Mouse (Mus musculus): ENCODE results near the gene Ncoa6.
"Not testable (repeated sequence)": the region's sequence is repeated elsewhere in the genome, so short reads cannot be mapped to it uniquely, and the experiment has no call there.

Gene Ncoa6

DNA sequence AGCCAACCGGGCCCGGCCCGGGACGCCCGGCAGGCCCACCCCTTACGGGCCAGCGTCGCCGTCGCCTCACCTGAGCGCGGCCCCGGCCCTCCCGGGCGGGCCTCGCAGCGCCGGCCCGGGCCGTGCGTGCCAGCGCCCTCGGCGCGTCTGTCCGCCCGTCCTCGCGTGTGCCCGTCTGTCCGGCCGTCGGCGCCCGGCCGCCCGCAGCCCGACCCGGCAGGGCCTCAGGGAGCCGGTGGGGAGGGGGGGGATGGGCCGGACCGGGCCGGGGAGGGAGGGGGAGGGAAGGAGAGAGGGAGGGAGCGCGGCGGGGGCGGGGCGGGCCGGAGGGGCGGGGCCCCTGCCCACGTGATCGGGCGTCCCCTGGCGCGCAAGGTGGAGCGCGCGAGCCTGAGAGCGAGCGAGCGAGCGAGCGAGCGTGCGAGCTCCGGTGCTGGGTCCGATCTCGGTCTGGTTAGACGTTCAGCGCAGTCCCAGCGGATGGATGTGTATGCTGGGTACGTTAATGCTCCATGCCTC is at the start of gene Ncoa6:
Ncoa6 (minus strand) TSS at position 325 of the 519 bp plus-strand sequence.
- in situ Hi-C loops (cut with MseI, MboI) = no loop called here

DNA sequence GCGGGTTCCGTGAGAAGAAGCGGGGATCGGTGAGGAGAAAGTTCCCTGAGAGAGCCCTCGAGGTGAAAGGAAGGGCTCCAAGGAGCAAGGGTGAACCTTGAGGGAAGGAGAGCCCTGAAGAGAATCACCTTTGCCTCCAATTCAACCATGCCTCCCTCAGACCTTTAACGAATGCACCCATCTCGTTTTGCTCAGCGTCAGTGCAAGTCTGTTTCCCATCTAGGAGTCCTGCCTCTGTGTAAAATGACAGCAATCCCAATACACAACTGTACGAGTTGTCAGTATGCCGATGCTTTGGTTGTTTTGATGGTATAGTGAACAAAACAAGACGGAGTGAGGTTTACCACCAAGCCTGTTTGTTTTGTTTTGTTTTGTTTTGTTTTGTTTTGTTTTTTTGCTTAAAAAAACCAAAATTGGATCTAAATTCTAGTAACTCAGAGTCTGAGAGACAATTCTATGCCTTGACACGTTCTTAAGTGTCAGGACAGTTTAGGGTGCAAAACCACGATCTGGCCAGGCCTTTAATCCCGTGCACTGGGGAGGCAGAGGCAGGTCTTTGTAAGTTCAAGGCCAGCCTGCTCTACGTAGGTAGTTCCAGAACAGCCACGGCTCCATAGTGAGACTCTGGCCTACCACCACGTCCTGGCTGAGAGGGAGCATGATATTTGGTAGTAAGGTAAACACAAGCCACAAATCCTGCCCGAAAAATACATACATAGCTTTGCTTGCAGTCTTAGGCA is 45.0 kb upstream of the Ncoa6 start:
- in situ Hi-C loops (cut with MseI, MboI) = loop anchor here in 1 of 2 experiments (5.0 kb wide), 2 partner anchors 59 to 104 kb away; no protein-coding TSS in a partner anchor

DNA sequence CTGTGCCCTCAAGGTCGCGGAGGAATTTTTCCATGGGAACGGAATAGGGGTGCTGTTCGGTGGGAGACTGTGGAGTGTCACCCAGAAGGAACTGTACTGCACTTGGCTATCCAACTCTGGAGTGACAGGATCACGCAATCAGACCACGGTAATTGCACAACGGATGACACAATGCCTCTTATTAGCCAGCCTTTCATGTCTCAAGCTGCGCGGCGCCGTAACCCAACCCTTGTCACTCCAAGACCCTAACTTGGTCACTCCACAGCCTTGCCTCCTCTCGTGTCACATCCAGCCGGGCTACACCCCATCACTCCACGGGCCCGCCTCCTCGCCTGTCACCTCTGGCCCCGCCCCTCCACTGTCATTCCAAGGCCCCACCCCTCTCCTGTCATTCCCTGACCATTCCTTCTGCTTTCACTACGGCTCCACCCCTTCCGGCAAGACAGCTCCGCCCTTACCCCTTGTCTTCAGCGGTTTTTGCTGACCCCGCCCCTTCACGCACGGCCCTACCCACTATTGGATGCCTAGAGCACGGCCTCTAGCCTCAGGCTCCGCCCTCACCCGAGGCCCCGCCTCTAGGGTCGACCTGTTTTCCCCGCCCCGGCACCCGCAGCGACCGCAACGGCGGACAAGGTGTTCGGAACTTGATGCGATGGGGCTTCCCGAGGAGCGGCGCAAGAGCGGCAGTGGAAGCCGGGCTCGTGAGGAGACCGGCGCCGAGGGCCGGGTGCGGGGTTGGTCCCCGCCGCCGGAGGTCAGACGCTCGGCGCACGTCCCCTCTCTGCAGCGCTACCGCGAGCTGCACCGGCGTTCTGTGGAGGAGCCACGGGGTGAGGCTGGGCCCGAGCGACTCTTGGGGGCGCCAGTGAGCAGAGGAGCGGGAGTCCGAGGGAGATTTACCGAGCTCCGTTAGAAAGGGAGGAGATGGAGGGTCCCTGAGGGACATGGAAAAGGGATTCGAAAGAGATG is 44.0 kb upstream of the Ncoa6 start, which contains the start of the genes Acss2 and Ggt7:
Acss2 (plus strand) TSS at position 494 of the 969 bp plus-strand sequence.
Ggt7 (minus strand) TSS at position 783 of the 969 bp plus-strand sequence.
- in situ Hi-C loops (cut with MseI, MboI) = loop anchor here in 1 of 2 experiments (5.0 kb wide), 2 partner anchors 60 to 105 kb away; no protein-coding TSS in a partner anchor

DNA sequence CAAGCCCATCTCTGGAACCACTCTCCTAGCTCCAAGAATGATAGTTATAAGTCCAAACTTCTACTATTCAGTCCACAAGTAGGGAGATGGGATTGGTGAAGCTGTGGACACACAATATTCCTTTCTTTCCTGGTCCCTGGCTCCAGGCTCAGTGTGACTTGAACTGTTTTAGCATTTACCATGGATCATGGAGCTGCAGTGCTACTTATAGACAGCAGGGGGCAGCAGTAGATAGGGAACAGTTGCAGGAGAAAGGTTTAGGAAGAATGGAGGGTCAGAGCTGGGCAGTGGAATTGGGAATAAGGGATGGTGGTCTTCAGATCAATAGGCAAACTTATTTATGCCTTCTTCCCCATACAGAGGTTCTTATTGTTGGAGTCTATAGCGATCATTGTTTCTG is 42.2 kb upstream of the Ncoa6 start:
- in situ Hi-C loops (cut with MseI, MboI) = loop anchor here in 1 of 2 experiments (5.0 kb wide), 2 partner anchors 61 to 106 kb away; no protein-coding TSS in a partner anchor

DNA sequence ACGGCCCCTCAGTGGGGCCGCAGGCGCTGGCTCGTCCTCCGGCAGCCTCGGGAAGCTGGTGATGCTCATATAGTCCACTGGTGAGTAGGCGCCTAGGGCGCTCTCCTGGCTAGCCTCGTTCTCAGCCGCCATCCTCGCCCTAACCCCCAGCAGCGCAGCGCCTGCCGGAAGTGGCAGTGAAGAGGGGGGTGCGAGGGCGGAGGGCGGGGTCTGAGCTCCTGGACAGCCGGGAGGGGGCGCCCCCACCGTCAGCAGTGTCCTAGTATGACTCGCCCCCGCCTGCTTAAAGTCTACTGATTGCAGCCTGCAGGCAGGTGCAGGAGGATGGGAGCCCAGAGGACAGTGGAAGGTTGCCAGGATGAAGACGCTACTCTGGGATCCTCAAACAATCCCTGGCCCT is 41.0 kb upstream of the Ncoa6 start:
- in situ Hi-C loops (cut with MseI, MboI) = loop anchor here (5.0 kb wide), 2 partner anchors 63 to 108 kb away; no protein-coding TSS in a partner anchor

DNA sequence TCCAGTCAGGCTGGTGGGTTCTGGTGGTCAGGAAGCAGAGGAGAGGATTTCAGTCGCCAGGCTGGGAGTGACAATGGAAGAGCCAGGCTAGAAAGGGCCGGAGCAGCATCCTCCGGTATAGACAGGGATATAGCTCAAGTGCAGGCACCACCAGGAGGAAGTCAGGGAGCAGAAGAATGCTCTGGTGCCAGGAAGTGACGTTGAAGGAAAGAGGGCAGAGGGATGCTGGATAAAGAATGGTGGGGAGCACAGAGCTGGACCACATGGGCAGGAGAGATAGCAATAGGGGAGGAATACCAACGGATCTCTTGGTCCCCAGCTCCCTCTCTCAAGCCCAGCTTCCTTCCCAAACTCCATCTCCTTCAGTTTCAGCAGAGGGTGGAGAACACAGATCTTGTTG is 39.8 kb upstream of the Ncoa6 start:
- in situ Hi-C loops (cut with MseI, MboI) = loop anchor here in 1 of 2 experiments (5.0 kb wide), 1 partner anchor 109 kb away; no protein-coding TSS in a partner anchor

DNA sequence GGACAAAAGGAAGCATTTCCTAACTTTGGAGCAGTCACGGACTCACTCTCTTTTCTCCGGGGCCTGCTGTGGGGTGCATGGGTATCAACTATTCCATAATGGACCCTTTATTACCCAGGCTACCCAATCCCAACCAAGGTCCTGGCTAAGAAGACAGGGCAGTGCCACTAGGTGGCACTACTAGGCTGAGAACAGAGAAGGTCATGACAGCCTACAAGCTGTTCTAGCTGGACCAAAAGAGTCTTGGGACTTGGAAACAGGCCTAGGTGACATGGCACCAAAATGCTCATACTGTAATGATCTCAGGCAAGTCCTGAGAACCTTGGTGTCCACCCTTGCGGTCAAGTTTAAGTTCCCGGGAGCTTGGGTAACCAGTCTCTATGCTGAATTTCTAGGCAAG is 38.8 kb upstream of the Ncoa6 start:
- in situ Hi-C loops (cut with MseI, MboI) = loop anchor here in 1 of 2 experiments (5.0 kb wide), 1 partner anchor 110 kb away; no protein-coding TSS in a partner anchor

DNA sequence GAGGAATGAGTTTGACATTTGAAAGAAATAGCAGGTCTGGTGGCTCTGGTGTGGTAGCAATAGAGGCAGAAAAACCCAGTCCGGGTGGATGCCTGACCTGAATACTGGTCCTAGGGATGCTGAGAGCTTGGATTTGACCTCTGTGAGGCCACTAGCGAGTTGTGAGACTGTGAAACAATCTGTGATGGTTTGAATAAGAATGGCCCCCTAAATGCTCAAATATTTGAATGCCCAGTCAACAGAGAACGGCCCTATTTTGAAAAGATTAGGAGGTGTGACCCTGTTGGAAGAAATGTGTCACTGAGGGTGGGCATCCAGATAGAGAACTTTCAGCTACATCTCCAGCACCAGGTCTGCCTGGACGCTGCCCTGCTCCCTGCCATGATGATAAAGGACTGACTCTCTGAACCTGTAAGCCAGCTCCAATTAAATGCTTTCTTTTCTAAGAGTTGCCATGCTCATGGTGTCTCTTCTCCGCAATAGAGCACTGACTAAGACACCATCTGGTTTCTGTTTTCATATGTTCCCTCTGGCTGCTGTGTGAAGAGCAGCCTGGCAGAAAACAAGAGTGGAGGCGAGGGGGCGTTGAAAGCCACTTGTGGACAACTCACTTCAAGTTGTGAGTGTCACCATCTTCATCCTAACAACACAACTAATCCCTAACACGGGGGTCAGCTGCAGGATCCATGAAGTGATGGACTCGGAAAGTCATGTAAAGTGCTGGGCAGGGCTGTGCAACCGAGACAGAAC is 34.2 kb upstream of the Ncoa6 start:
- in situ Hi-C loops (cut with MseI, MboI) = no loop called here

DNA sequence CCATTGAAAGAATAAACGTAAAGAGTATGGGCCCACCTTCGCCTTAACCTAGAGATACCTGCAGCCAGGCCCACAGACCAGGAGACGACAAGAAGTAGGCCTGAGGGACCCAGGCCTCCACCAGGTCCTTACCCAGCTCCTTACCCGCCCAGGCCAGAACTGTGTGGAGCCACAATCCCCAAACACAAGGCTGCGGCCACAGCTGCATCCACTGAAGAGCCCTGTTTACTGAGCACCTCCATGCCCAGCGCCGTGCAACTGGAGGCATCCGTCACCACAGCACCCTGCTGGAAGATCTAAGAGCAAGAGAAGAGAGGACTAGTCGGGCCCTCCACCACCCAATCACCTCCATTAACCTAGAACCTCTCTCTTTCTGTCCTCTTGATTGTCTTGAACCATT is 32.1 kb upstream of the Ncoa6 start:
- in situ Hi-C loops (cut with MseI, MboI) = no loop called here

DNA sequence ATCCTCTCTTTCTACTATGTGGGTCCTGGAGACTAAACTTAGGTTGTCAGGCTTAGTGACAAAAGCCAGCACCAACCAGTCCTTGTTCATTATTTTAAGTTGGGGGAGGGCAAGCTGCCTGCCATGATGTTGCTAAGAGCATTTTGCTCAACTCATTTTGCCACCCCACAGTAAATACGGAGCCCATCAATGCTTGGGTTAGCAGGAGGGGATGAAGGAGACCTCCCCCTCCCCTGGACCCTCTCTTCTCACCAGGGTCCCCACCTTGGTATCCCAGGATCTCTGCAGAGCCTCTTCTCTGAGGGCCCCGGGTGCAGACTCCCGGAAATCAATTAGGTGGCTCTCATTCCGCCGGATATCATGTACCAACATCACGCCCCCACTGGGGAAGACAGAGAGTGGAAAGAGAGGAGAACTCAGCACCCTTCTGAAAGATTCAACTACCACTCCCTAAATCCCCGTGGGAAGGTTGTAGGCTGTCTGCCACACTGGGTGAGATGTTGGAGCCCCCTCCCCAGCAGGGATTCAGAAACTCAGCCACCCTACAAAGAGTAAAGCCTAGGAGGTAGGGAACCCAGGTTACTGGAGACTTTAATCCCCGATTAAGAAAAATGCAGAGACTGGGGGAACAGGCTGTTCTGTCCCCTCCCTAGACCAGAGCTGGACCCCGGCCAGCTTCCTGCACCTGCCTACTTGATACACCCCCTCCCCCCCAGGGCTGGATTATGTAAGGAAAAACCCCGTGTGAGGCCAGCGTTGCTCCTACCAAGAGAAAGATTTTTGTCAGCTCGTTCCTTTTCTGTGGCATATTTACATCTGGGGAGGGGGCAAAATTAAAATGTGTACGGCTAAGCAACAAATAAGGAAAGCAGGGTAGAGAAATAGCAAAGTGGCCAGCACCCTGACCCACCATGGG is 31.0 kb upstream of the Ncoa6 start:
- in situ Hi-C loops (cut with MseI, MboI) = no loop called here

DNA sequence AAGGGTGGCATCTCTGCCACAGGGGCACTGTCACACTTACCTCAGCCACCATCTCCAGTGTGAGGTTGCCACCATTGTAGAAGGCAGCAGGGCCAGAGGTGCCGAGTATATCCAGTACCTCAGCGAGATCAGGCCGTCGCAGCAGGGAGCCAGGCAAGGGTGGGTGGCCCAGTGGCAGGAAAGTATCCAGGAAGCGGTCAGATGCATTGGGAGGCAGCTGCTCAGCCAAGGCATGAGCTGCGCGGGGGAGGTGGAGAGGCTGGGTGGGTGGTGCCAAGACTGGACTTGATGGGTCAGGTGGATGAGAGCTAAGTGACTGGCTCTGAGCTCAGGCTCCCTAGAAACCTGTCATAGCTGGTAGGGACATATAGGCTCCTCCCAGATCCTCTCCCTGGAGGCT is 28.9 kb upstream of the Ncoa6 start:
- in situ Hi-C loops (cut with MseI, MboI) = no loop called here

DNA sequence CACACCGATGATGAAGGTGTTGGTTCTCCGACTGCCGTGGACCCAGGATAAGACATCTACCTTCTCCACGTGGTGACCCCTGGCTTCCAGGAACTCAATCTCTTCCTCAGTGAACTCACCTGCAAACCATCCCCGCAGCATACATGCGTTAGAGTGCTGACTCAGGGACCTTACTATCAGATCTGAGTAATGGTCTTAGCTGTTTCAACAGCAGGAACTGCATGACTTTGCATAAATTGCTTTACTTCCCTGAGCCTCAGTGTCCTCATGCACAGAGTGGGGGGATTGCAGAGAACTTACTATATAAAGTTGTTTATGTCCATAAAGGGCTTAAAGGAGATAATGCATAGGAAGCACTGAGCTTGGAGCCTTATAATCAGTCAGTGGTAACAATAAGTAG is 17.3 kb upstream of the Ncoa6 start:
- in situ Hi-C loops (cut with MseI, MboI) = no loop called here

DNA sequence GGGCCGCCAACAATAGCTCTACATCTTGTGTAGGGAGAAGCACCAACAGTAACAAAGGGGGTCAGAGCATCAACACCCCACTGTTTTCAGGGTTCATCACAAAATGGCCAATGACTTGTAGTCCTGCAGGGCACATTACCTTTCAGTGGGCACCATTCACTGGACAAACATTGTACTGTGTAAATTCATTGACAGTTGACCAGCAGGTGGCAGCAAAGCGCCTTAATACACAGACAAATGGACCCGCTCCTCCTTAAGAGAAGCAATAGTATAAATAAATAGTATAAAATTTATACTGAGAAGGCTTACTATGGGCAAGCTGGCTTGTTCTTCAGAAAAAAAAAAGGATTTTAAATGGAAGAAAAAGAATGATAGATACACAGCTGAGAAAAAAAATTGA is 8.3 kb upstream of the Ncoa6 start:
- in situ Hi-C loops (cut with MseI, MboI) = no loop called here

DNA sequence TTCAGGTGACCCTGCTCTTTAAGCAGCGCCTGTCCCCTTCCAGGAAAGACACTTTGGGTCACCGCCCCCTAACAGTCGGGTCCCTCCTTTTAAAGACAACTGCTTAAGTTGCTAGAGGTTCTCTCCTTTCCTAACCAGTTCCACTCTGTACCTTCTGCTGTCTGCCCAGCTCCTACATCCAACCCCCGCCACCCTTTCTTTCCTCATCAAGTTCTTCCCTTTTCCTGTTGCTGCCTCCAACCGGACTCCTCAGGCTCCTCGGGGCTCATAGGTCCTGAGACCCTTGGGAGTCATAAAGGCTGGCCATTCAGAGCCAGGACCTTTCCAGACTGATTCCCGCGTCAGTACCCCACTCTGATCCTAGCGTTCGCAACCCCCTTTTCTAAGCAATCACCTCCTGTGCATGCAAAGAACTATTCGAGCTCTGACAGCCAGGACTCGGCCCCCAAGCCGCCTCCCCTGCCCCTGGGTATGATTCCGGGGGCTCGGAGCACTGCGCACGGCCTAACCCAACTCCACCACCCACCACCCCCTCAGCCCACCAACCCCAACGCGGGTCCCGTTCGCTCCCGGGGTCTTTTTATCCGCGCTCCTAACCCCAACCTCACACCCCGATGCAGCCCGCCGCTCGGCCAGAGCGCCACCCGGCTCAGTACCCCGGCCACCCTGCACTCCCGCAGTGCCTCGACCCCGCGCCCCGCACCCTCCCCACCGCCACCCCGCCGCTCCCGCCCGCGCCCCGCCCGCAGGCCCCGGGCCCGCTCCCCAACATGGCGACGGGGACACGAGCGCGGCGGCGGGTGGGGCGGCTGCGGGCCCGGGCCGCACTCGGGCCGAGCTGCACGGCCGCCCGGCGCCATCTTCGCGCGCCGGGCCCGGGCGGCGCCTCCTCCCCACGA is 774 bp downstream of the Ncoa6 start:
- in situ Hi-C loops (cut with MseI, MboI) = no loop called here

DNA sequence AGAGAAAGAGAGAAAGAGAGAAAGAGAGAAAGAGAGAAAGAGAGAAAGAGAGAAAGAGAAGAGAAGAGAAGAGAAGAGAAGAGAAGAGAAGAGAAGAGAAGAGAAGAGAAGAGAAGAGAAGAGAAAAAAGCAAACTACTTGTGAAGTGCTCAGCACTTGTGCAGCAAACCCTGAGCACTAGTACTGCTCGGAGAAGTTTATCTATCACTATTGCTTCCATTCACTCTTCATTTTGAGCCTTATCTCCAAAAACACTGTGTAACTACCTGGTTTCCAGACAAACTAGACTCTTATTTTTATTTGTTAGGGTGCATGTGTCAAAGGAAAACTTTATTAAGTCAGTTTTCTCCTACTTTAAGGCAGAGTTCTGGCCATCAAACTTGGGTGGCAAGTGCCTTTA is 6.8 kb downstream of the Ncoa6 start:
- in situ Hi-C loops (cut with MseI, MboI) = no loop called here

DNA sequence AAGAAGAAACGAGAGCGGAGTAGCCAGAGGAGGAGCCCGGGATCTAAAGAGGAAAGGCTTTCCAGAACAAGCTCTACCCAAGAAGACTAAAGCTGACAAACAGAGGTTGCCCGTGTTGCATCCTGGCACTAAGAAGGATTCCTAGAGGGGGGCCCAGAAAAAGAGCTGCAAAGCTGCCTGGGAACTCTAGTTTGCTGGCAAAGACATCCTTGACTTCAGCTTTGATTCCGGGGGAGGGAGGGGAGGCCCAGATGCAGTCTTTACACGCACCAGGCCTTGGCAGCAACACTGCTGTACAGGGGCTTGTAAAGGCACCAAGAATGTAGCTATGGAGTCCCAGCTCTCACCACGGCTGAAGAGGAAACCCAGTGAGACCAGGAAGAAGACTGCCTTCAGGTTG is 20.1 kb downstream of the Ncoa6 start:
- in situ Hi-C loops (cut with MseI, MboI) = no loop called here

DNA sequence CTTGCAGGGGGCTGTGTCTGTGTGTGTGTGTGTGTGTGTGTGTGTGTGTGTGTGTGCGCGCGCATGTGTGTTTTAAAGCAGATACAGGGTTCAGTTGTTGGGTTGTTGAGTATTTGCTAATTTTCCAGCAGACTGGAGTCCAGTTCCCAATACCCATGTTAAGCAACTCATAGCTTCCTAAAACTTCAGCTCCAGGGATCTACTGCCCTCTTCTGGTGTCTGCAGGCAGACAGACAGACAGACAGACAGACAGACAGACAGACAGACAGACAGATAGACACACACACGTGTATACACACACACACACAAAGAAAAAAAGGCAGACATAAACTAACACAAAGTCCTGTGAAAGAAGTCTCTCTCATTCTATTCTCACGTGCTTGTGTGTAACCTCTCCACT is 22.4 kb downstream of the Ncoa6 start:
- in situ Hi-C loops (cut with MseI, MboI) = no loop called here

DNA sequence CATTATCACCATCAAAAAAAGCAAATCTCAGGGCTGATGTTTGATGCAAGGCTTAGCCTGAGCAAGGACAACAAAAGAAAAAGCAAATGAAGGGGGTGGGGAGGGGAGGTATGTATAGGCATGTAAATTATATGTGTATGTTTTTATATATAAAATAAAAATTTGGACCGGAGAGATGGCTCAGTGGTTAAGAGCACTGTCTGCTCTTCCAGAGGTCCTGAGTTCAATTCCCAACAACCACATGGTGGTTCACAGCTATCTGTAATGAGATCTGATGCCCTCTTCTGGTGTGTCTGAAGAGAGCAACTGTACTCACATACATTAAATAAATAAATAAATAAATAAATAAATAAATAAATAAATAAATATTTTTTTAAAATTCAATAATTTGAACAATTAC is 25.8 kb downstream of the Ncoa6 start:
- in situ Hi-C loops (cut with MseI, MboI) = not testable (repeated sequence)

DNA sequence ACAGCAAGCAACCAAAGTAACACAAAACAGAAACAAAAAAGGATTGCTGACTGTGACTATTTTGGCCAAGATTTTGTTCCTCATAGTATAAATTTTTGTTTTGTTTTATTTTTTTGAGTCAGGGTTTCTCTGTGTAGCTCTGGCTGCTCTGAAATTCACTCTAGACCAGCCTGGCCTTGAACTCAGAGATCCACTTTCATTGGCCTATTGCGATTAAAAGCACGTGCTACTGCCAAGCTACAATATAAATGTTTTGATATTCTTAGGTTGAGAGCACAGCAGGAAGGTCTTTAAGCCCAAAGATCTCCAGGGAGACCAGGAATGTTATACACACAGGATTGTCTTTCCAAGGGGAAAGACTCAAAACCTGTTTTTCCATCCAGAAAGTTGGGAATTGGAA is 30.2 kb downstream of the Ncoa6 start:
- in situ Hi-C loops (cut with MseI, MboI) = no loop called here
